Mouse (Mus musculus): ENCODE measurements around the gene Acss1. TPM values are rescaled to one million over a fixed set of nuclear protein-coding genes. Genes with fewer than 3 reads are reported as not detected.
A peak's percentile ranks its signal among the peaks of the same experiment; 100 is the strongest.

Acss1 gene
- polyA plus RNA-seq, 1 experiment: 151 TPM

- Histone ChIP-seq H3K36me3 (ENCODE audit: control insufficient read depth, insufficient read depth, low read length) (no peaks in the 10 kb centered on the region), H3K27ac (ENCODE audit: insufficient read depth, low read depth, low read length) (no peak overlapping the region), H3K4me1 (ENCODE audit: control insufficient read depth, insufficient read depth, insufficient read length, low read length) (peaks cover 11% of the 10 kb centered on the region; the same call in 1 of the 2 replicates), H3K27me3 (ENCODE audit: control insufficient read depth, insufficient read depth, low read length) (no peaks in the 10 kb centered on the region), H3K4me3 (ENCODE audit: low read depth, low read length) (no peak overlapping the region)
- WGBS: 84% methylated on average over 11 of the region's 11 CpGs
- TF ChIP-seq CTCF (IDR thresholded peaks at IDR 0.05; ENCODE audit: extremely low read depth, insufficient read length, insufficient replicate concordance, low read depth, low read length): no peak
- no peak for TF ChIP-seq POLR2A (IDR thresholded peaks at IDR 0.05; ENCODE audit: low read depth, low read length)
These were observed 5.6 kb upstream of the Acss1 start for GRCm38 (mm10) chr2:150673929-150674328.

GRCm38 (mm10) chr2:150671609-150672290 is 3.5 kb upstream of the Acss1 start:
- Histone ChIP-seq H3K27me3 (ENCODE audit: control insufficient read depth, insufficient read depth, low read length) (no peaks in the 10 kb centered on the region), H3K4me1 (ENCODE audit: control insufficient read depth, insufficient read depth, insufficient read length, low read length) (peaks cover 19% of the 10 kb centered on the region; the same call in 1 of the 2 replicates), H3K27ac (ENCODE audit: insufficient read depth, low read depth, low read length) (no peak overlapping the region), H3K4me3 (ENCODE audit: low read depth, low read length) (no peak overlapping the region), H3K36me3 (ENCODE audit: control insufficient read depth, insufficient read depth, low read length) (no peaks in the 10 kb centered on the region)
- 82% methylated on average over 8 of the region's 8 CpGs for WGBS
- TF ChIP-seq CTCF (IDR thresholded peaks at IDR 0.05; ENCODE audit: extremely low read depth, insufficient read length, insufficient replicate concordance, low read depth, low read length) (no peak), POLR2A (IDR thresholded peaks at IDR 0.05; ENCODE audit: low read depth, low read length) (no peak)

- 87% methylated on average over 1 of the region's 1 CpGs for WGBS
- Histone ChIP-seq H3K4me1 (ENCODE audit: control insufficient read depth, insufficient read depth, insufficient read length, low read length) (peaks cover 21% of the 10 kb centered on the region; the same call in 1 of the 2 replicates), H3K4me3 (ENCODE audit: low read depth, low read length) (no peak overlapping the region), H3K27me3 (ENCODE audit: control insufficient read depth, insufficient read depth, low read length) (no peaks in the 10 kb centered on the region), H3K27ac (ENCODE audit: insufficient read depth, low read depth, low read length) (no peak overlapping the region), H3K36me3 (ENCODE audit: control insufficient read depth, insufficient read depth, low read length) (no peaks in the 10 kb centered on the region)
- TF ChIP-seq CTCF (IDR thresholded peaks at IDR 0.05; ENCODE audit: extremely low read depth, insufficient read length, insufficient replicate concordance, low read depth, low read length): no peak
- TF ChIP-seq POLR2A (IDR thresholded peaks at IDR 0.05; ENCODE audit: low read depth, low read length): no peak
These were observed 2.6 kb upstream of the Acss1 start for GRCm38 (mm10) chr2:150670926-150671325.

GRCm38 (mm10) chr2:150669454-150670045 is 1.2 kb upstream of the Acss1 start:
- TF ChIP-seq POLR2A (IDR thresholded peaks at IDR 0.05; ENCODE audit: low read depth, low read length) (no peak), CTCF (IDR thresholded peaks at IDR 0.05; ENCODE audit: extremely low read depth, insufficient read length, insufficient replicate concordance, low read depth, low read length) (no peak)
- Histone ChIP-seq H3K4me1 (ENCODE audit: control insufficient read depth, insufficient read depth, insufficient read length, low read length) (peaks cover 33% of the 10 kb centered on the region), H3K4me3 (ENCODE audit: low read depth, low read length) (no peak overlapping the region), H3K27ac (ENCODE audit: insufficient read depth, low read depth, low read length) (peak overlapping the region; percentile 83; the same call in 1 of the 2 replicates), H3K27me3 (ENCODE audit: control insufficient read depth, insufficient read depth, low read length) (no peaks in the 10 kb centered on the region), H3K36me3 (ENCODE audit: control insufficient read depth, insufficient read depth, low read length) (no peaks in the 10 kb centered on the region)
- 22% methylated on average over 2 of the region's 2 CpGs for WGBS

- H3K27ac ChIP-seq (ENCODE audit: insufficient read depth, low read depth, low read length): peak overlapping the region; percentile 83
- TF ChIP-seq CTCF (IDR thresholded peaks at IDR 0.05; ENCODE audit: extremely low read depth, insufficient read length, insufficient replicate concordance, low read depth, low read length): no peak
- no peak for TF ChIP-seq POLR2A (IDR thresholded peaks at IDR 0.05; ENCODE audit: low read depth, low read length)
- no peak overlapping the region for H3K4me3 ChIP-seq (ENCODE audit: low read depth, low read length)
These were observed 656 bp upstream of the Acss1 start for GRCm38 (mm10) chr2:150668956-150669355.

GRCm38 (mm10) chr2:150667065-150667819 is 1.1 kb downstream of the Acss1 start:
- Histone ChIP-seq H3K4me3 (ENCODE audit: low read depth, low read length) (peak overlapping the region; percentile 91), H3K4me1 (ENCODE audit: control insufficient read depth, insufficient read depth, insufficient read length, low read length) (peaks cover 33% of the 10 kb centered on the region), H3K36me3 (ENCODE audit: control insufficient read depth, insufficient read depth, low read length) (no peaks in the 10 kb centered on the region), H3K27ac (ENCODE audit: insufficient read depth, low read depth, low read length) (peak overlapping the region; percentile 88), H3K27me3 (ENCODE audit: control insufficient read depth, insufficient read depth, low read length) (no peaks in the 10 kb centered on the region)
- TF ChIP-seq CTCF (IDR thresholded peaks at IDR 0.05; ENCODE audit: extremely low read depth, insufficient read length, insufficient replicate concordance, low read depth, low read length): peak; percentile 6; the same call in 1 of the 2 replicates
- TF ChIP-seq POLR2A (IDR thresholded peaks at IDR 0.05; ENCODE audit: low read depth, low read length): 0 out of 2 replicates have a peak, but pooled peaks have one; percentile 17
- WGBS: 1% methylated on average over 17 of the region's 17 CpGs

More at GRCm38 (mm10) chr2:150668956-150669355, 656 bp upstream of the Acss1 start:
- peaks cover 33% of the 10 kb centered on the region for H3K4me1 ChIP-seq (ENCODE audit: control insufficient read depth, insufficient read depth, insufficient read length, low read length)
- 25% methylated on average over 5 of the region's 5 CpGs for WGBS
- H3K36me3 ChIP-seq (ENCODE audit: control insufficient read depth, insufficient read depth, low read length): no peaks in the 10 kb centered on the region
- no peaks in the 10 kb centered on the region for H3K27me3 ChIP-seq (ENCODE audit: control insufficient read depth, insufficient read depth, low read length)

GRCm38 (mm10) chr2:150666723-150667064 is 1.6 kb downstream of the Acss1 start:
- WGBS: 13% methylated on average over 7 of the region's 7 CpGs
- H3K27ac ChIP-seq (ENCODE audit: insufficient read depth, low read depth, low read length): peak overlapping the region; percentile 88
- no peaks in the 10 kb centered on the region for H3K27me3 ChIP-seq (ENCODE audit: control insufficient read depth, insufficient read depth, low read length)
- TF ChIP-seq CTCF (IDR thresholded peaks at IDR 0.05; ENCODE audit: extremely low read depth, insufficient read length, insufficient replicate concordance, low read depth, low read length) (no peak), POLR2A (IDR thresholded peaks at IDR 0.05; ENCODE audit: low read depth, low read length) (no peak)
- H3K4me3 ChIP-seq (ENCODE audit: low read depth, low read length): peak overlapping the region; percentile 91
- H3K36me3 ChIP-seq (ENCODE audit: control insufficient read depth, insufficient read depth, low read length): no peaks in the 10 kb centered on the region
- H3K4me1 ChIP-seq (ENCODE audit: control insufficient read depth, insufficient read depth, insufficient read length, low read length): peaks cover 35% of the 10 kb centered on the region
